Mouse (Mus musculus) ovary, adult 18-20 months (tissue): ENCODE measurements at regions not wholly inside any gene's neighbourhood (a gene's known extent, or its start where the extent isn't known, plus 50 kb on each side); places are given as distances from the start of the nearest gene placed in this dataset.

Source experiments
- DNase-seq: peaks from one replicate; pipeline ENCODE4 v3.0.0; 2022; ENCODE audit warnings: low spot score, mixed read lengths

- no peak for DNase-seq
Measured at GRCm38 (mm10) chr11:111280769-111281168, 214.8 kb downstream of the Kcnj2 start.

GRCm38 (mm10) chr11:111281237-111282160 lies 215.5 kb downstream of the Kcnj2 start:
- DNase-seq = no peak

- DNase-seq = no peak
Measured at GRCm38 (mm10) chr11:111282283-111282682, 216.3 kb downstream of the Kcnj2 start.

GRCm38 (mm10) chr11:111290537-111290936 lies 224.6 kb downstream of the Kcnj2 start:
- no peak for DNase-seq

- no peak for DNase-seq
Measured at GRCm38 (mm10) chr11:111296309-111296721, 230.4 kb downstream of the Kcnj2 start.

- no peak for DNase-seq
Measured at GRCm38 (mm10) chr11:111312802-111313201, 246.8 kb downstream of the Kcnj2 start.

GRCm38 (mm10) chr11:111313566-111313965 lies 247.6 kb downstream of the Kcnj2 start:
- DNase-seq = no peak

- DNase-seq = no peak
Measured at GRCm38 (mm10) chr11:111321576-111321975, 255.6 kb downstream of the Kcnj2 start.

GRCm38 (mm10) chr11:111324453-111325010 lies 258.6 kb downstream of the Kcnj2 start:
- DNase-seq = no peak

- no peak for DNase-seq
Measured at GRCm38 (mm10) chr11:111326915-111327314, 261.0 kb downstream of the Kcnj2 start.

GRCm38 (mm10) chr11:111328258-111328657 lies 262.3 kb downstream of the Kcnj2 start:
- DNase-seq = no peak

- no peak for DNase-seq
Measured at GRCm38 (mm10) chr11:111331592-111331991, 265.6 kb downstream of the Kcnj2 start.

GRCm38 (mm10) chr11:111333021-111333420 lies 267.1 kb downstream of the Kcnj2 start:
- DNase-seq = no peak

GRCm38 (mm10) chr11:111347562-111347961 lies 281.6 kb downstream of the Kcnj2 start:
- DNase-seq = no peak

GRCm38 (mm10) chr11:111350028-111350427 lies 284.1 kb downstream of the Kcnj2 start:
- no peak for DNase-seq

GRCm38 (mm10) chr11:111363363-111363762 lies 297.4 kb downstream of the Kcnj2 start:
- DNase-seq = no peak

GRCm38 (mm10) chr11:111377165-111377564 lies 311.2 kb downstream of the Kcnj2 start:
- no peak for DNase-seq

- no peak for DNase-seq
Measured at GRCm38 (mm10) chr11:111379842-111380241, 313.9 kb downstream of the Kcnj2 start.

- no peak for DNase-seq
Measured at GRCm38 (mm10) chr11:111398706-111399105, 332.7 kb downstream of the Kcnj2 start.

GRCm38 (mm10) chr11:111409266-111409665 lies 343.3 kb downstream of the Kcnj2 start:
- no peak for DNase-seq

- no peak for DNase-seq
Measured at GRCm38 (mm10) chr11:111424871-111425270, 358.9 kb downstream of the Kcnj2 start.

- DNase-seq = no peak
Measured at GRCm38 (mm10) chr11:111426715-111427114, 360.8 kb downstream of the Kcnj2 start.

- no peak for DNase-seq
Measured at GRCm38 (mm10) chr11:111442257-111442656, 376.3 kb downstream of the Kcnj2 start.
